Mouse (Mus musculus) small intestine, adult 2 months (tissue): Measurements from ENCODE around the gene Cox19. TPM values are rescaled to one million over a fixed set of nuclear protein-coding genes. Genes with fewer than 3 reads are reported as not detected.

Experiments used
- H3K27ac ChIP-seq: fragments of 200-500 bp; 2 replicates; pipeline ENCODE4 v1.5.1; 2012; ENCODE audit warnings: low read depth, low read length, control low read depth, inconsistent platforms; ENCODE audit not compliant: insufficient read depth
- H3K27me3 ChIP-seq: fragments of 200-500 bp; 2 replicates; pipeline ENCODE4 v1.6.1; 2012; ENCODE audit warnings: mild to moderate bottlenecking, moderate library complexity, low read length, inconsistent platforms; ENCODE audit not compliant: control insufficient read depth, insufficient read depth
- H3K36me3 ChIP-seq: fragments of 200-500 bp; 2 replicates; pipeline ENCODE4 v1.6.1; 2012; ENCODE audit warnings: mild to moderate bottlenecking, low read length, control low read depth, inconsistent platforms; ENCODE audit not compliant: control insufficient read depth, insufficient read depth
- H3K4me1 ChIP-seq: fragments of 200-500 bp; 2 replicates; pipeline ENCODE4 v1.6.1; 2012; ENCODE audit warnings: low read length, inconsistent platforms, mixed read lengths; ENCODE audit not compliant: control insufficient read depth, insufficient read depth, insufficient read length
- H3K4me3 ChIP-seq: fragments of 200-500 bp; 2 replicates; pipeline ENCODE4 v1.5.1; 2012; ENCODE audit warnings: low read depth, mild to moderate bottlenecking, control low read depth, inconsistent platforms, low read length, moderate library complexity
- CTCF ChIP-seq: fragments of 200-500 bp; IDR thresholded peaks from 2 replicates; pipeline ENCODE4 v1.5.1; 2012; ENCODE audit warnings: low read depth, mild to moderate bottlenecking, control low read depth, inconsistent platforms, low read length, moderate library complexity, mixed read lengths; ENCODE audit not compliant: insufficient replicate concordance, insufficient read length; ENCODE audit errors: extremely low read depth
- POLR2A ChIP-seq: fragments of 200-500 bp; IDR thresholded peaks from 2 replicates; pipeline ENCODE4 v1.6.1; 2012; ENCODE audit warnings: low read depth, mild to moderate bottlenecking, control low read depth, inconsistent platforms, low read length, moderate library complexity
- WGBS: fragments of 180-500 bp; shearing (Covaris S2); methylation state at CpG from one replicate; pipeline ENCODE4 v1.1.7; 2018; 5-methylcytosine and 5-hydroxymethylcytosine counted together
- polyA plus RNA-seq: library from polyadenylated mRNA; depleted of rRNA; stranded (reverse); fragments of >200 nt; gene quantifications from 2 replicates; pipeline ENCODE4 v1.2.3, GENCODE M21; 2012

Cox19 gene
- polyA plus RNA-seq, 1 experiment, result 104 TPM

DNA sequence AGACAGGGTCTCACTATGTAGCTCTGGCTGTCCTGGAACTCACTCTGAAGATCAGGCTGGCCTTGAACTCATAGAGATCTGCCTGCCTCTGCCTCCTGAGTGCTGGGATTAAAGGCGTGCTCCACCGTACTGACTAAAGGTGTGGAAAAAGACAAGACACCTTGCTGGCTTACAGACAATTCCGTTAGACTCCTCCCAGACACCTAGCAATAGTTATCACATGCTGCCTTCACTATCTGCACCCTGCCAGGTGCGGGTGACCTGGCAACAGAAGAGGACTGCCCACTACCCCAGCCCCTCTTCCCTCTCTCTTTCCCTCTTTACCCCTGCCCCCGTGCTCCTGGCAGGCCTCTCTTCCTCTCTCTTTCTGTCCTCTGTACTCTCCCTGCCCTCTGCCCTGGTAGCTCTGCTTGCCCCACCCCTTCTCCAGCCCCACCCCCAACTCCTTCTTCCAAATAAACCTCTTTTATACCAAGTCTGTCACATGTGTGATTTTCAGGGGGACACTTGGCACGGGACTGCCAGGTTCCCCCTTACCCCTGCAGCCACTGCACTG, 22.7 kb upstream of the Cox19 start:
- TF ChIP-seq CTCF (no peak), POLR2A (no peak)
- no peaks in the 10 kb centered on the region for H3K36me3 ChIP-seq
- H3K27ac ChIP-seq, result no peak overlapping the region
- H3K27me3 ChIP-seq, result no peaks in the 10 kb centered on the region
- peaks cover 23% of the 10 kb centered on the region for H3K4me1 ChIP-seq
- no peak overlapping the region for H3K4me3 ChIP-seq
- WGBS, result 34% methylated on average over 6 of the region's 6 CpGs

DNA sequence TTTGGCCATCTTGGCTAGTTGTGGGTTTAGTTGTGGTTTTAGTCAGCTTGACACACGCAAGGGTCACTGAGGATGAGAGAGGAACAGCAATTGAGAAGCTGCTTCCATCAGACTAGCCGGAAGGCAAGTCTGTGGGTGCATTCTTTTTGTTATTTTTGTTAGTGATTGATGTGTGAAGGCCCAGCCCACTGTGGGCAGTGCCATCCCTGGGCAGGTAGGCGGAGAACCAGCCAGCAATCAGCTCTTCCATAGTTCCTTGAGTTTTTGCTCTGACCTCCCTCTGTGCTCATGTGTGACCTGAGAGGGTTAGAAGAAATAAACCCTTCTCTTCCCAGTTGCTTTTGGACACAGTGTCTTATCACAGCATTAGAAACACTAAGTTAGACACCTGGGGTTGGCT, 21.9 kb upstream of the Cox19 start:
- peaks cover 18% of the 10 kb centered on the region for H3K4me1 ChIP-seq
- 76% methylated on average over 3 of the region's 3 CpGs for WGBS

DNA sequence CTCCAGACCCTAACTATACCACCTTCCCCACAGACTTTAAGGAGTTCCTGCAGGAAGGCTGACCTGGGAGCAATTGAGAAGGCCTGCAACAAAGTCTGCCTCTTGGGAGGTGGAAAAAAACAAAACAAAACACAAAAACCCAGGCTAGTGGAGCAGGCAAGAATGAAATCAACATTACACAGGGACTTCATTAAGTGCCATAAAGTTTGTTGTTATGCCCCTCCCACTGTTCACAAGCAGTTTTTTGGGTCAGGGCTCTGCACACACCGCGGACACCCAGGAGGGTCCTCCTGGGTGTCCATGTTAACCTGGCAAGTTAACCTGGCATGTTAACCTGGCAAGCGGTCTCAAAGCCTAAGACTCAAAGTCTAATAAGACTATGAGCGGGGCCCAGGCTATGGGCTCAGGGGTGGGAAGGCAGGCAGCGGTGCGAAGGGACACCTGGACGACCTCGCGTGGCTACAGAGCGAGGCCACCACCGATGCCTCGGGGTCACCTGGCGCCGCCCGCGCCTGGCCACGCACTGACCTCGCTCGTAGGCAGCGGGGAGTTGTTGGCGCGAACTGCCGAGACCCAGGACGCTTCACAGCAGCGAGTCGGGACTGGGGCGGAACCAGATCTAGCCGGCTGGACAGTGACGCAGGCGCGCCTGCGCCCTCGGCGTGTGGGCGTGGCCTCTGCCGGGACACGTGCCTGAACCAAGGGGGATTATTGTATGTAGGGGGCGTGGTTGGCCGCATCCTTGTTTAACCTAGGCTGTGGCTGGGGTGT, 20.6 kb upstream of the Cox19 start:
- Histone ChIP-seq H3K4me1 (peaks cover 15% of the 10 kb centered on the region), H3K27me3 (no peaks in the 10 kb centered on the region), H3K36me3 (no peaks in the 10 kb centered on the region), H3K27ac (peak overlapping the region; percentile 73), H3K4me3 (peak overlapping the region; percentile 68)
- WGBS, result under 1% methylated on average over 39 of the region's 39 CpGs
- TF ChIP-seq CTCF (no peak), POLR2A (peak; percentile 85)

More for the DNA sequence above, 21.9 kb upstream of the Cox19 start:
- H3K4me3 ChIP-seq, result no peak overlapping the region
- H3K27me3 ChIP-seq, result no peaks in the 10 kb centered on the region
- H3K27ac ChIP-seq, result no peak overlapping the region
- TF ChIP-seq CTCF, result no peak
- no peak for TF ChIP-seq POLR2A
- no peaks in the 10 kb centered on the region for H3K36me3 ChIP-seq

DNA sequence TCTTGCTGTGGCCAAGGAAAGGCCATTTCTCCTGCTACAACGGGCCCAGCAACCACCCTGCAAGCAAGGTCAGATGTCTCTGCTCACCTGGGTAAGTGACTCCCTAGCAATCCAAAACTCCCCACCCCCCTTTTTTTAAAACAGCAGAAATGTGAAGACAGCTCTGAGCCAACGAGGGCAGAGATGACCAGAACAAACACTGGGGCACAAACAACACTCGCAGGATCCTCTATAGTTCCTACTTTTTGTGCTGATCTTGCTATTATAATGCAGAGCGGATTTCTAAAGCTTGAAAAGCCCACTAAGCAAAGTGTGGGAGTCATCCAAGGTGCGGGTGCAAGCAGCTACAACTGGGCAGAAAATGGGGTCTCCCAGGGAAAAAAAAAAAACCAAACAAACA, 19.9 kb upstream of the Cox19 start:
- WGBS, result 77% methylated on average over 5 of the region's 5 CpGs
- H3K4me3 ChIP-seq, result peak overlapping the region; percentile 68; the same call in 1 of the 2 replicates
- no peak for TF ChIP-seq CTCF
- TF ChIP-seq POLR2A, result no peak
- no peaks in the 10 kb centered on the region for H3K27me3 ChIP-seq
- H3K36me3 ChIP-seq, result no peaks in the 10 kb centered on the region
- H3K27ac ChIP-seq, result peak overlapping the region; percentile 73
- H3K4me1 ChIP-seq, result peaks cover 15% of the 10 kb centered on the region

DNA sequence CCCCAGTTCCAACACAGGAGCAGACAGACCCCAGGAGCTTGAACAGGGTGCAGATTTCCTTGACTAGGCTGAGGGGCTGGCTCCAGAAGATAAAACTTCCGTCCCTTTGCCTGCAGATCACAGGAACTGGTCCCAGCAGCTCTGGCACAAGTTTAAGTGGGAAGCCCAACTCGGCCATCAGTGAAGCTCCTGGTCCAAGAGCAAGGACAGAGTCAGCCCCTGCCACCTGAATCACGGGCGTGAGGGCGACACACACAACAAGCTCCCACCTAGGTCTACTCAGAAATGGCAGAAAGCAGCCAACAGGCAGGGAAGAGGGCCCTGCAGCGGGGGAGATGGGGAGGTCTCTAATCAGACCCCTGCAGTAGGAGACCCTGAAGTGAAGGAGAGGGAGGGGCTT, 19.1 kb upstream of the Cox19 start:
- no peak overlapping the region for H3K4me3 ChIP-seq
- H3K27me3 ChIP-seq, result no peaks in the 10 kb centered on the region
- no peak for TF ChIP-seq CTCF
- no peak for TF ChIP-seq POLR2A
- H3K27ac ChIP-seq, result peak overlapping the region; percentile 15; the same call in 1 of the 2 replicates
- H3K36me3 ChIP-seq, result no peaks in the 10 kb centered on the region
- WGBS, result 92% methylated on average over 6 of the region's 6 CpGs
- H3K4me1 ChIP-seq, result peaks cover 15% of the 10 kb centered on the region

DNA sequence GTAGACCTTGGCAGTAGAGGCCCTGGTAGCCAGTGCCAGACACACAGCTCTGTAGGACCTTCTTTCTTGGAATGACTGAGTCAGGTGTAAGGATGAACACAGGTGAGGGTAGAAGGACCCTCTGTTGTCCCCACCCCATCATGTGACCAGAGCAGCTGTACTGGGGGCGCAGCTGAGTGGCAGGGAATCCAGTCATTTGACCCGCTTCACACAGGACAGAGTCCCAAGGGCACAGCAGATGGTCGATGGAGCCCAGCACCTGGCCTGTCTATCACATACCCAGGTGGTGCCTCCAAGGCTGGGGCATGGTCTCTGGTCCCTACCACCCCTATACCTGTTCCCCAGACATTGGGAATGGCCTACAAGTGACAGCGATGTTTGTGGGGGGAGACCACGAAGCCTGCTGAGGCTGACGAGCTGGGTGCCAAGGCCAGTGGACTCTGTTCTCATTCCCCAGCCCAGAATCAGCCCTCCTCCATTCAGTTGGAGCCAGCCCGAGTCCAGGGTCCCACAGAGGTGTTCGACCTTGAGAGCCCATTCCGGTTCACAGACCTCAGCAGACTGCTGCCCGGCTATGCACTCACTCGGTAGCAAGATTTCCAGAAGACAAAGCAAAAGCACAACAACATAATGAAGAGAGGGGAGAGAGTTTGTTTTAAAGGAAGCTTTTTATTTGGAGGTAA, 17.6 kb upstream of the Cox19 start:
- no peak for TF ChIP-seq CTCF
- H3K36me3 ChIP-seq, result no peaks in the 10 kb centered on the region
- H3K4me1 ChIP-seq, result peaks cover 14% of the 10 kb centered on the region
- no peaks in the 10 kb centered on the region for H3K27me3 ChIP-seq
- H3K27ac ChIP-seq, result no peak overlapping the region
- H3K4me3 ChIP-seq, result no peak overlapping the region
- 59% methylated on average over 11 of the region's 11 CpGs for WGBS

DNA sequence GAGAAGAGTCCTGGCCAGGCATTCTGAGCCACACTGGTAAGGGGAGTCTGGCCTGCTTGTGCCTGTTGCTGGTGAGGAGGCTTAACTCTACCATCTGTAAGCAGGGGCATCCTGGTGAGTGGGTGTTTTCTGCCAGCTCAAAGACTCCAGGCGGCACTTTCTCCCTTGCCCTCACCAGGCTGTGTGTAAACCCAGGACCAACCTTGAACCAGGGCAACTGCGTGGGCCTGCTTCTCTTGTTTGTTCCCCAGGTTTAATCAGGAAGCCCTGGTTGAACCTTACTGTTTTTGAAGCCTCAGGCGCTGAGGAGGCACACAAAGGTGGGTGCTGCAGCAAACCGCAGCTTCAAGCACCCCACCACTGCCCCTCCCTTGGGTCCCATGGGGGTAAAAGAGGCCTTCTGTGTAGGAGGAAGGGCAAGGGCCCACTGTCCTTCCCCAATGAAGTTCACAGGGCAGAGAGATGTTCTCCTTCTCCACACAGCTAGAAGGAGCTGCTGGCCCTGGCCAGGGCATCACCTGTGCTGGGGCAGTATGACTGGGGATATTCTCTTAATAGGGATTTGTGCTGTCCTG, 16.8 kb upstream of the Cox19 start:
- no peak for TF ChIP-seq CTCF
- no peak for TF ChIP-seq POLR2A
- peaks cover 9% of the 10 kb centered on the region for H3K4me1 ChIP-seq
- no peak overlapping the region for H3K27ac ChIP-seq
- WGBS, result 85% methylated on average over 4 of the region's 4 CpGs
- H3K27me3 ChIP-seq, result no peaks in the 10 kb centered on the region
- H3K4me3 ChIP-seq, result no peak overlapping the region
- H3K36me3 ChIP-seq, result no peaks in the 10 kb centered on the region
